Mouse (Mus musculus) adrenal gland, adult 2 months (tissue): ENCODE measurements at regions not wholly inside any gene's neighbourhood (a gene's known extent, or its start where the extent isn't known, plus 50 kb on each side); places are given as distances from the start of the nearest gene placed in this dataset.

ENCODE experiments used
- DNase-seq: peaks from one replicate; pipeline ENCODE4 v3.0.0; 2021

- no peak for DNase-seq
These were observed 476.0 kb downstream of the Prss52 start for GRCm38 (mm10) chr14:64580086-64580485.

DNA sequence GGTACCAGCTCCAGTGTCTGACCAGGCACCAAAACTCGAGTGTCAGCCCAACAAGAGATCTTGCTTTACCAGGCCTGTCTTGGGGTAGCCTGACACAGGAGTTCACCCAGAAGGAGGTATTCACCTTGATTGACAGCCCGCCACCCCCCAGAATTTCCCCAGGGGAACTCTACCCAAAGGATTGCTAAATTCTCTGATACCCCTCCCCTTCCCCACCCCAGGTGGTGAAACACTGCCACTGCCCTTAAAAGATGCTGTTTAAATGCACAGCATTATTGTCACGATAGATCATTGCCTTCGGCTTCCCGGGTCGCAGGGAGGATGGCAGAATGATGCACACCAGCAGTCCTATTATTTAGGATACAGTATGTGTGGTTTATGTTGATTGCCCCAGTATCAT lies 476.8 kb downstream of the Prss52 start:
- DNase-seq: no peak

DNA sequence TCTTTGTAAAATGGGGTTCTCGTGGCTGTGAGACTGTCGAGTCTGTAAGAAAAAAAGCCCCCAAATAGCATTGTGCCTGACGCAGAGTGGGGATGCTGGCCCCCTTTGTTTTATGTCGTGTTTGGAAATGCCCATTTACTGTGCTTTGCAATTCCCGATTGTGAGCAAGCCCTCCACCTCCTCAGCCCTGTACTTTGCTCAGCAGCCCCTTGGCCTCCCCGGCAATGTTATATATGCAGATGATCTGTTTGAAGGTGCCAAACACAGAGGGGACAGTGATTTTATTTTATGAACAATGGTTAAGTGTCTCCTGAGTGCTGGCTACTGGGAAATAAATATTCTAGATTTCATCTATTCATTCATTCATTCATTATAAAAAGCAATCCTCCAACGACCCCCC lies 477.6 kb downstream of the Prss52 start:
- DNase-seq: no peak

DNA sequence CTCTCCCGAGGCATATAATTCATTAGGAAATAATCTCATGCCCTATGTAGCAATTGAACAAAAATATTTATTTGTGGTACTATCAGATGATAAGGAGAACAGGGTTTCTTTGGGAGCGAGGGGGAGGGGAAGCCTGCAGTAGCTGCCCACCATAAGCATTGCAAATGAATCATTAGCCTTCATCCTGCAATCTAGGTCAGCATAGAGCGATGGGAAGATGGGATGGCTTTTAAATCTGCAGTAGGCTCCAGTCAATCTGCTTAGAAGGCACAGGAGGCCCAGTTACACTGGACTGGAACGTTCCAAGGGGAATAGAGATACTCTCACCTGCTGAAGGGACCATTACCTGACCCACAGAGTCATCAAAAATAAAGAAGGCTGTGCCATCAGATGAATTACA lies 478.7 kb downstream of the Prss52 start:
- DNase-seq: no peak

DNA sequence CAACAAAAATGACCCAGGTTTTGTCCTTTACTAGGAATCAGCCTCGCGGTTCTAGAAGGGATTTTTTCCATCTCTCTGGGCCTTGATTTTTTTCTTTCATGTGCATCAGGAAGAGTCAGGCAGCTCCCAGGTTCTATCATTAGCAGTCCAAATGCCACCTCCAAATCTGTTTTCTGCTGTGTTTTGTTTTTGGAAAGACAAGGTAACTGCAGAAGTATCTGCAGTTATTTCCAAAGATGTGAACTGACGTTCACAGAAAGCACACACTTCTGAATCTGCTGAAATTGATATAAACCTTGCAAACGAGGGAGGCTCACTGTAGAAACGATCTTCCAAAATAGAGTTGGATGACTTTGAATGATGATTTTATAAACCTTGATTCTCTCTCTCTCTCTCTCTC lies 480.1 kb downstream of the Prss52 start:
- DNase-seq: no peak

DNA sequence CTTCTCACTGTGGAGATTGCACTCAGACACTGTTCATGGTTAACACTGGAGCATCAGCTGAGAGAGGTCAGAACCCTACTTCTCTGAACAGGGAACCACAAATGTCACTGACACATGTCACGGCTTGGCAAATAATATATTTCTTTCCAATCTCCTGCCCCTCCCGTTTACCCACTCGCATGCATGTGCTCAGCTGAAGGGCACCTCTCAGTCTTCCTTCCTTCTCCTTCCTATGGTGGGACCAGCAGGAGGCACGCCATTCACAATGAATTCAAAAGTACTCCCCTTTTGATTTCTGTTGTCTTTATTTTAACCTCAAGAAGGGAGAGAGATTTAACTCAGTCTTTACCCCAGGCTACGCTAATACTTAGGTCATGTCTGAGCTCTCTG lies 481.0 kb downstream of the Prss52 start:
- DNase-seq: no peak

- no peak for DNase-seq
These were observed 481.5 kb downstream of the Prss52 start for GRCm38 (mm10) chr14:64585471-64586192.

- DNase-seq: no peak
These were observed 482.3 kb downstream of the Prss52 start for GRCm38 (mm10) chr14:64586386-64586859.

DNA sequence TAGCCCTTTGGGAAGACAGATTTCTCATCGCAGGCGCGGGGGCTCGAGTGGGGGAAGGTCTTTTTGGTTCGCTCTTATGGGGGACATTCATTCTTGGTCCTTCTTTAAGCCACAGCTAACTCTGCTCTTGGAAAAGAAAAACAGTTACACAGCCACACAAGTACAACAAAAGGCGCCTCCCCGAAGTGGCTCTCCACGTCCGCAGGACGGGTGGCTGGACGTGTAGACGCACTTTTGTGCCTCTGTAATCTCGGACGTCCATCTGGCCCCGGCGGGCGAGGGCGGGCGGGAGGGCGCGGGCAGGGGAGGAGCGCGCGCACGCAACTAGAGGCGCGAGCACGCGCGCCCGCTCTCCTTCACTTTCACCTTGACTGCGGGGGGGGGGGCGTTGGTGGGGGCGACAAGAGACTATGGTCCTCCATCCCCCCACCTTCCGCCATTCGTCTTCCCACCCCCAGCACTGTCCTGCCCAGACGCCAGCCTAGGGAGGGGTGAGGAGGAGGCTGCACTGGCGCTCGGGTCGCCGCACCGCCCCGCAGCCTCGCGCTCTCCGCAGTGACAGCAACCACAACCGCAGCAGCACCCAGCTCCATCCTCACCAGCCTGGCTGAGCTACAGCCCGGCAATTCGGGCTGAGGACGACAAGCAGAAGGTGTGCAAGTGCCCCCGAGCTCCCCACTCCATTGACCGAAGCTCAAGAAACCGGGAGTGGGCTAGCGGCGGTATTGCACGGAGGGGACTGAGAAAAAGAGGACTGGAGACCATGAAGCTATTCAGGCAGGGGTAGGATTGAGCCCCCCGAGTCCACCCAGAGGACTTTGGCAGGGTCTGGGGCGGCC lies 483.0 kb downstream of the Prss52 start:
- DNase-seq: no peak

DNA sequence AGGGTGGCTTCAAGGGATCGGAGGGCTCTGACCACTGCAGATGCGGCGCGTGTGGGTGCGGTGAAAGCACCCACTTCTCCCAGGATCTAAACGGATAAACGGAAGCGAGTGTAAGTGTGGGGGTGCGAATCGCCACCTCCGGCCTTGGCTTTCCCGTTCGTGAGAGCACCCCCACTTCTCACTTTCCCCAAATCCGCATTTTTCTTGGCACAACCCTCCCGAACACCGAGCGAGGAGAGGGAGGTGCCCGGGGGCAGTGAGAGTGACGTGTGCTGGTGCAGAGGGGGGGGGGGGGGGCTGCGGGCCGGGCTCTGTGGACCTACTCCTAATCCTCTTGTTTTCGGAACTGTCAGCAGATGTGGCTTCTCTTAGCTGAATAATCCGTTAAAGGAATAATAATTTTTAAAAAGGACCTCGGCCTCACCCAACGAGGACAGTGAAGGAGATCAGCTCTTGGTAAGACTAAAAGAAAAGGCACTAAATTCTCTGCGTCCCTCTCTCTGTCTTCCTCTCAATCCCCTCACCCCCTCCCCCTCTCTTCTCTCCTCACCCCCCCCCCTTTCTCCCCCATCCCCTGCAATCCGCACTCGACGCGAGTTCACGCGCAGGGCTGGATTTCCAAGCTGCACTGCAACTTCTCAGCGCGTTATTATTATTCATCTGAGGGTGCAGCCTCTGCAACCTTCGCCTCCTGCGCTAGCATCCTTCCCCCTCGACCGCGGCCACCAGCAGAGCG lies 483.8 kb downstream of the Prss52 start:
- no peak for DNase-seq

DNA sequence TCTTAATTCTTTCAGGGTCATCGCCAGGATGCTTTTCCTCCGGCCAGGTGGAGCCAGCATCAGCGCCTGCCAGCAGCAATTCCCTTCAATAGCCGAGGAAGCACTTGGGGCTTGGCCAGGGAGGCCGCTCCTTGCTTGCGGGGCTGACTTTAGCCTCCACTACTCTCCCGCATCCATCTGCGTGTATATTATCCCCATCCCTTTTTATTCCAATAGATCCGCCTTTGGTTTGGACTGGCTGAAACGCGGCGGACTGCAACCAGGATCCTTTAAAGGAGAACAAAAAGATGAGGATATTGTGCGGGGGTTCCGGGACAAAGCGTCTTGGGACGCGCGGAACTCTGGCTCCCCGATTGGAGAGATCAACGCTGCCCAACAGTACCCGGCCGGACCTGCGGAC lies 484.5 kb downstream of the Prss52 start:
- DNase-seq: no peak

GRCm38 (mm10) chr14:64589126-64589525 lies 485.0 kb downstream of the Prss52 start:
- DNase-seq: no peak

GRCm38 (mm10) chr14:64589571-64590547 lies 485.8 kb downstream of the Prss52 start:
- no peak for DNase-seq

- DNase-seq: no peak
These were observed 486.5 kb downstream of the Prss52 start for GRCm38 (mm10) chr14:64590611-64591010.

DNA sequence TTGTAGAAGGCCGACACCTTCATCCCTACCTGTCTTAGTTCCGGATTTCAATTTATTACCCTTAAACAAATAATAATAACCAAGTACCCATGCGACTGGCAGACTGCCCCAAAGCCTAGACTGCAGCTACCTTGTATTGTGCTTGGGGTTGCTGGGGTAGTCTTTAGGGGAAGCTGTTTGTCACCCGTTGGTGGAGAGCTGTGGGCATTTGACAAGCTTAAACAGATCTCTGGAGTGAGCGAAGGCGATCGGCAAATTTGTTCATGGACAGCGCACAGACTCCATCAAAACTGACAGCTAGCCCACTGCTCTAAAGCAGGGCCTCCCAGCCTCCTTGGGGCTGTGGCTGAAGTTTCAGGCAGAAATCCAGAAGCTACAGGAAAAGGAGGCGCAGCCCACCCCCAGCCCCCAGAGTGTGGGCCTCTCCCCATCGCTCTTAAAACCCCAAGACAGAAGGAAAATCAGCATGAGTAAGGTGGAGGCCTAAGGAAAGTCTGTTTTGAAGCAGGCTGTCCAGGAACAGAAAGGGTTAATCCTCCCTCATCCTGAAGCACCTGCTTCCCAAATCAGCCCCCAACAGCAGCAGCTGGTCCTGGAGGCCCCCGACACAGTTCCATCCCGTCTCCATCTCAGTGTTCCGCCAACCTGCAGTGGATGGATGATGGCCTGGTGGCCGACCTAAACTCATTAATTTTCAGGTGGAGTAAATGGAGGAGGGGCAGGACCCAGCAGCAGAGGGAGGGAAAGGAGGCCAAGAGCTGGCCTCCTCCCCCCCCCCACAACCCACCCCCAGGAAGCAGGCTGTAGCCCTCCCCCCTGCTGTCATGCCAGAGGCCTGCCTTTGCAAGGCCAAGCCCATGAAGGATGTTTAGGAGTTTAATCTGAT lies 487.2 kb downstream of the Prss52 start:
- no peak for DNase-seq

GRCm38 (mm10) chr14:64592176-64592575 lies 488.1 kb downstream of the Prss52 start:
- no peak for DNase-seq

DNA sequence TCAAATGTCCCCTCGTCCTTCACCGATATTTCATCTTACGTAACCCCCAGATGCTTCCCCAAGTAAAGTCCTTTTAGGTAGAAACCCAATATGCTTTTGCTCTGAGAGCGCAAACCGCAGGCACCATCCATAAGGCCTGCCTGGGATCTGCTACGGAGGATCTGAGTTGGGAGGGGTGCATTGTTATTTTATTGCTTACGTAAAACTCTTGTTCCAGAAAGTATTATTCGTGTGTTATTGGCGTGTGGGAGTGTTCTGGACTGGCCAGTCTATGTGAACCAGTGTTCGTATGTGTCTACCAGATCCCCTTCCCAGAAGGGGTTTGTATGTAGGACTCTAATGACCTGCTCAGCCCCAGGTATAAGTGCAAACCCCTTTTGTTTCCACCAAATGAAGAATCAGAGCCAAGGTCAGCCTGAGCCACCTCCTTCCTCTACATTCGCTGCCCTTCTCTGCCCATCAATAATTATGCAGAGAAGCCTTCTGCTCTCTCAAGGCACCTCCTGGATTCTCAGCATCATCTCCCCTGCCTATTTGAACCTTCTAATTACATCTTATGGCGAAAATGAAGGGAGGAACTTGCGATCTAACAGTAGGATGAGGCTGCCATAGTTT lies 488.7 kb downstream of the Prss52 start:
- DNase-seq: no peak

GRCm38 (mm10) chr14:64593564-64593963 lies 489.5 kb downstream of the Prss52 start:
- no peak for DNase-seq

GRCm38 (mm10) chr14:64594021-64594561 lies 490.0 kb downstream of the Prss52 start:
- DNase-seq: no peak
